Mouse (Mus musculus): Measurements from ENCODE around the gene Fign.

GRCm38 (mm10) chr2:64079765-64080164 is 18.1 kb downstream of the Fign start:
- no peak for TF ChIP-seq CTCF (IDR thresholded peaks at IDR 0.05)
- TF ChIP-seq EP300 (IDR thresholded peaks at IDR 0.05) = no peak

All from lung, postnatal 0 days (tissue).